Mouse (Mus musculus) erythroblast, embryonic 14.5 days (primary cell): ENCODE measurements around the gene Pard3. TPM values are rescaled to one million over a fixed set of nuclear protein-coding genes. Genes with fewer than 3 reads are reported as not detected.

Source experiments
- H3K27me3 ChIP-seq: 2 replicates; pipeline ENCODE4 v1.6.1; 2012; ENCODE audit warnings: inconsistent platforms; ENCODE audit not compliant: control insufficient read depth
- H3K36me3 ChIP-seq: 2 replicates; pipeline ENCODE4 v1.6.1; 2012; ENCODE audit warnings: mild to moderate bottlenecking, inconsistent platforms; ENCODE audit not compliant: control insufficient read depth
- H3K4me1 ChIP-seq: 2 replicates; pipeline ENCODE4 v1.6.1; 2012; ENCODE audit warnings: inconsistent platforms; ENCODE audit not compliant: control insufficient read depth
- H3K4me3 ChIP-seq: replicated peaks from 2 replicates; pipeline ENCODE3; 2012; ENCODE audit warnings: moderate library complexity, mild to moderate bottlenecking, inconsistent platforms
- H3K9me3 ChIP-seq: 2 replicates; pipeline ENCODE4 v1.6.1; 2012; ENCODE audit warnings: low read length, inconsistent platforms, mixed read lengths; ENCODE audit not compliant: control insufficient read depth
- GATA1 ChIP-seq: IDR thresholded peaks from 2 replicates; pipeline ENCODE4 v1.6.1; 2012; ENCODE audit warnings: low read length, inconsistent platforms, mixed read lengths
- TAL1 ChIP-seq: IDR thresholded peaks from 3 replicates; pipeline ENCODE4 v1.6.1; 2012; ENCODE audit warnings: low read length, inconsistent platforms, mixed read lengths
- polyA plus RNA-seq: library from polyadenylated mRNA; stranded (reverse); fragments of >175 nt; gene quantifications from 2 replicates; pipeline ENCODE4 v1.2.3, GENCODE M21; 2012

Pard3 gene
- polyA plus RNA-seq, 1 experiment: 0.02 TPM

GRCm38 (mm10) chr8:127178634-127179033 is 114.9 kb downstream of the Pard3 start:
- TF ChIP-seq GATA1: no peak
- Histone ChIP-seq H3K27me3 (no peaks in the 10 kb centered on the region), H3K36me3 (no peaks in the 10 kb centered on the region), H3K9me3 (no peaks in the 10 kb centered on the region), H3K4me1 (no peaks in the 10 kb centered on the region), H3K4me3 (no peak overlapping the region)

- TF ChIP-seq GATA1: no peak
- TF ChIP-seq TAL1: no peak
These were observed 117.6 kb downstream of the Pard3 start for GRCm38 (mm10) chr8:127181246-127181645.

GRCm38 (mm10) chr8:127182065-127182464 is 118.4 kb downstream of the Pard3 start:
- H3K4me3 ChIP-seq: no peak overlapping the region
- no peaks in the 10 kb centered on the region for H3K27me3 ChIP-seq
- H3K4me1 ChIP-seq: no peaks in the 10 kb centered on the region
- TF ChIP-seq GATA1 (no peak), TAL1 (no peak)
- H3K36me3 ChIP-seq: no peaks in the 10 kb centered on the region
- no peaks in the 10 kb centered on the region for H3K9me3 ChIP-seq

More at GRCm38 (mm10) chr8:127181246-127181645, 117.6 kb downstream of the Pard3 start:
- Histone ChIP-seq H3K9me3 (no peaks in the 10 kb centered on the region), H3K27me3 (no peaks in the 10 kb centered on the region), H3K4me3 (no peak overlapping the region), H3K36me3 (no peaks in the 10 kb centered on the region), H3K4me1 (no peaks in the 10 kb centered on the region)

GRCm38 (mm10) chr8:127183533-127183932 is 119.8 kb downstream of the Pard3 start:
- Histone ChIP-seq H3K9me3 (no peaks in the 10 kb centered on the region), H3K4me1 (no peaks in the 10 kb centered on the region), H3K4me3 (no peak overlapping the region), H3K36me3 (no peaks in the 10 kb centered on the region), H3K27me3 (no peaks in the 10 kb centered on the region)
- TF ChIP-seq TAL1 (no peak), GATA1 (no peak)

- TF ChIP-seq TAL1 (no peak), GATA1 (no peak)
- H3K9me3 ChIP-seq: no peaks in the 10 kb centered on the region
- no peaks in the 10 kb centered on the region for H3K4me1 ChIP-seq
- H3K27me3 ChIP-seq: no peaks in the 10 kb centered on the region
- no peaks in the 10 kb centered on the region for H3K36me3 ChIP-seq
- H3K4me3 ChIP-seq: no peak overlapping the region
These were observed 120.3 kb downstream of the Pard3 start for GRCm38 (mm10) chr8:127184025-127184424.

- Histone ChIP-seq H3K4me1 (no peaks in the 10 kb centered on the region), H3K27me3 (no peaks in the 10 kb centered on the region), H3K9me3 (no peaks in the 10 kb centered on the region), H3K4me3 (no peak overlapping the region), H3K36me3 (no peaks in the 10 kb centered on the region)
- TF ChIP-seq GATA1: no peak
- no peak for TF ChIP-seq TAL1
These were observed 122.2 kb downstream of the Pard3 start for GRCm38 (mm10) chr8:127185897-127186296.

- Histone ChIP-seq H3K4me3 (no peak overlapping the region), H3K4me1 (no peaks in the 10 kb centered on the region), H3K27me3 (no peaks in the 10 kb centered on the region), H3K36me3 (no peaks in the 10 kb centered on the region), H3K9me3 (no peaks in the 10 kb centered on the region)
- TF ChIP-seq TAL1 (no peak), GATA1 (no peak)
These were observed 125.0 kb downstream of the Pard3 start for GRCm38 (mm10) chr8:127188671-127189070.

- Histone ChIP-seq H3K9me3 (no peaks in the 10 kb centered on the region), H3K36me3 (no peaks in the 10 kb centered on the region), H3K4me3 (no peak overlapping the region), H3K4me1 (no peaks in the 10 kb centered on the region), H3K27me3 (no peaks in the 10 kb centered on the region)
- no peak for TF ChIP-seq TAL1
- no peak for TF ChIP-seq GATA1
These were observed 126.7 kb downstream of the Pard3 start for GRCm38 (mm10) chr8:127190350-127190749.

- Histone ChIP-seq H3K36me3 (no peaks in the 10 kb centered on the region), H3K9me3 (no peaks in the 10 kb centered on the region), H3K27me3 (no peaks in the 10 kb centered on the region), H3K4me3 (no peak overlapping the region), H3K4me1 (no peaks in the 10 kb centered on the region)
- no peak for TF ChIP-seq TAL1
- TF ChIP-seq GATA1: no peak
These were observed 127.7 kb downstream of the Pard3 start for GRCm38 (mm10) chr8:127191387-127191786.

GRCm38 (mm10) chr8:127191824-127192223 is 128.1 kb downstream of the Pard3 start:
- no peaks in the 10 kb centered on the region for H3K36me3 ChIP-seq
- no peaks in the 10 kb centered on the region for H3K9me3 ChIP-seq
- no peaks in the 10 kb centered on the region for H3K4me1 ChIP-seq
- H3K4me3 ChIP-seq: no peak overlapping the region
- H3K27me3 ChIP-seq: no peaks in the 10 kb centered on the region
- TF ChIP-seq GATA1 (no peak), TAL1 (no peak)
